Mouse (Mus musculus) CD4-positive helper T cell, adult 2 months (primary cell): ENCODE results near the gene Wfdc12.
"Not testable (repeated sequence)": the region's sequence is repeated elsewhere in the genome, so short reads cannot be mapped to it uniquely, and the experiment has no call there.

Experiments
- DNase-seq: peaks from one replicate; pipeline ENCODE4 v3.0.0-alpha.2; 2012; ENCODE audit warnings: low read depth, missing footprints, low spot score

Wfdc12 gene

DNA sequence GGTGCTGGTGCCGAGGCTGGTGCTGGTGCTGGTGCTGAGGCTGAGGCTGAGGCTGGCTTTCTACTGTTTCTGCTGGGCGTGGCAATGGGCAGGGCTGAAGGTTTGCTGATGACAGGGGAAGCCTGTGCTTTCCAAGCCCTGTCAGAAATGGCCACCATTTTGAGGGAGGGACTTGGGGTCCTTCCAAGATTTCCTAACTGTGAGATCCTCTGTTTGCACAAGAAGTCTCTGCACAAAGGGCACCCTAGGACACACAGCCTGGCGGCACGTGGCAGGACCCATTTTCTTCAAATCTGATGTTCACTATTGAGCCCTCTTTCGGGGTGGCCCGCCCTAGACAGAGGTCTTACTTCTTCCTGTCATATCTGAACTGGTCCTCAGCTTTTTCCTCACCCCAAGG, at the start of gene Wfdc12:
Gene Wfdc12 (minus strand): TSS at position 33 of the 400 bp plus-strand sequence.
- DNase-seq, result no peak

DNA sequence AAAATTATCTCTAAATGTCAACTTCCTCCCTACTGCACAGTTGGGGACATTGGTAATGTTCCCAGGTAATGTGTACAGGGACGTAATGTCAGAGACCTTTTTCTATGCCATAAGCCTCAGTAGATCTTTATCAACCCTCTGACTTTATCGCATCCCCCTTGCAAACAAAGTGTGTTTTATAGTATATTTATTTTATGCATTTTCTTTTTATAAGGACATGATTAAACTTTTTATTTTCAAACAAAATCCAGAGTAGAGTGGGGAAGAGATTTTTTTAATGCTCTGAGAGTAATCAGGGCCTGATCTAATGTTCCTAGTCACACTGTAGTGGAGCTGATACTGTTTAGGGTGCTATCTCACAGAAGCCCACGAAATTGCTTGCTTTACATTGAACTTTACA, 48.0 kb upstream of the Wfdc12 start, which contains the start of gene Svs2:
Gene Svs2 (minus strand): TSS at position 101 of the 400 bp plus-strand sequence.
- no peak for DNase-seq

DNA sequence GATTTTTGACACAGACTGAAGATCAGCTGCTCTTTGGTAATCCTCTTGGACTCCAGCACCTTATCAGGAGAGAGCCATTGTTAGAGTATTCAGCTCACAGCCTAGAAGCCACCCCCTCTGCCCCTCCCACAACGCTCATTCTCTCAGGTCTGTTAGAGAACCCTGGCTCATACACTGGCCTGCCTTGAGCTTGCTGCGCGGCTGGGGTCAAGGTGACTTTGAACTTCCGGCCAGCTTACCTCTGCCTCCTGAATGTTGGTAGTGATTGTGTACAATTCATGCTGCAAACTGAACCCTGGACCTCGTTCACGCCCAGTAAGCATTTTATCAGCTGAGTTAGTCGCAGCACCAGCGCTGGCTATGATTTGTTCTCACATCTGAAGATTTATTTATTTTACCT, 42.3 kb upstream of the Wfdc12 start:
- no peak for DNase-seq

DNA sequence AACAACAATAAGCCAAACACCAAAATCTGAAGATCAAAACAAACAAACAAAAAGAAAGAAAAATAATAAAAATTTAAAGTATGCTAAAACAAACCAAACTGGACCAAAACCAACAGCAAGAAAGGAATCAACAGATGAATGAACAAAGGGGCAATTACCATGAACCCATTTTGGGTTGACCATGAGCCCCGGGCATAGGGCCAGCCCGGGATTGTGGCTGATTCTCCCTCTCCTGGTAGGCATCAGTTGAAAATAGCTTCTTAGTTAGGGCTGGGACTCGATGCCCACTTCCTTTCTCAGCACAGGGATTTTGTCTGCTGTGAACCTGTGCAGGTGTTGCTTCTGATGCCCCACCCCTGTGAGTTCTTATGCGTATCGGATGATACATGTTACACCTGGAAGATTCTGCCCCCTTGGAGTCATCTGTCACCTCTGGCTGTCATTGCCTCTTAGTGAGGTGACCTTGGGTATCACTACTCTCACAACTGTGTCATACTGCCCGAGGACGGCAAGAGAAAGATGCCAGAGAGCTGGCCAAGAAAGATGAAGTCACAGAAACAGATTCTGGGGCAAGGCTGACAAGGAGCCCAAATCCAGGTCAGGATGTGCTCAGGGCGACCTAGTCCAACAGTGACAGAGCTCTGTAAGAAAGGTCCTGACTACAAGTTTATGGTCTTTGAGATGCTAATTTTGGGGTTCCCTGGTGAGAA, 38.1 kb upstream of the Wfdc12 start:
- no peak for DNase-seq

DNA sequence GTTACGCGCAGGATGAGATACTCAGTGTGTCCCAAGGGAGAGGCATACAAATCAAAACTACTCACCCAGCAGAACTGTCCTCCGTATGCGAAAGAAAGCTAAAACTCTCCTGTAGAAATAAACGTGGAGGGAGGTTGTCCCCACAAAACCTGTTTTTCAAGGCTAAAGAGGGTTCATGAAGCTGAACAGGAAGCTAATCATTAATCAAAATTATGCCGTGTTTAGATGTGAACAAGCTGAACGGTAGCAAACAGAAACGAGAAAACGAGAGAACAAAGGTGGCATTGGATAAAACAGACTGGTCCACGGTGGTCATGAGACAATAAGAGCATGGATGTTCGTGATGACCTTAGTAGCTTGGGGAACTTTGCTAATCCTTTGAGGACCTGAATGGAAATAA, 31.1 kb upstream of the Wfdc12 start, which contains the start of gene Wfdc15b:
Gene Wfdc15b (minus strand): TSS at position 139 of the 400 bp plus-strand sequence.
- no peak for DNase-seq

DNA sequence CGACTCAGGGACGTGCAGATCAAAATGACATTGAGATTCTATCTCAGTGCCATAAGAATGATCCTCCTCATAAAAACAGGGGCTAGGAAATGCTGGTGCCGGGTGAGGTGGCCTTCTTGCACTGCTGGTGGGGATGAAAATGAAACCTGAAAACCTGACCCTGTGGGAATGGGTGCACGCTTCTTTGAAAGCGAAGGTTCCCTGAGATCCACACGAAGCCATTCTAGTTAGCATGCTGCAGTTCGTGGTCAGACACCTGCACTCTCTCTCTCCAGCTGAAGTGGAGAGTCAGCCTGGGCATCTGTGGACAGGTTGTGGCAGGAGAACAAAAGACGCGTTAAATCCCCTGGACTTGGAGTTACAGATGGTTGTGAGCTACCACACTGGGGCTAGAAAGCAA, 28.9 kb upstream of the Wfdc12 start:
- DNase-seq, result no peak

DNA sequence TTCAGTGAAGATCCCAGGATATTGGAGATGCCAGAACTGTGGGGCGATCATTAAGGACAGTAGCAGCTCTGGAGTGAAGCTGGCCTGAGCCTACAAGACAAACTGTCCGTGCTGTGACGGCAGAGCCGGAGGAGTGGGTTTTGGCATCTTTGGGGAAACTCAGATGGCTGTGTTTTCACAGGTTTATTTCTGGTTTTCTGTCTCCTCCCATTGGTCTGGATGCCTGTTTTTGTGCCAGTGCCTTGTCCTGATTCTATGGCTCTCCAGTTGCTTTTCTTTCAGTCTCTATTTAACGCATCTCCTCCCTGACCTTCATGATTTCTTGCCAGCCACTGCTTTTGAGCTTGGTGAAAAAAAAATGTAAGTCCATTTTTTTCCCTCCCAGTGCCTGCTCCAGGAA, 22.3 kb upstream of the Wfdc12 start:
- no peak for DNase-seq

DNA sequence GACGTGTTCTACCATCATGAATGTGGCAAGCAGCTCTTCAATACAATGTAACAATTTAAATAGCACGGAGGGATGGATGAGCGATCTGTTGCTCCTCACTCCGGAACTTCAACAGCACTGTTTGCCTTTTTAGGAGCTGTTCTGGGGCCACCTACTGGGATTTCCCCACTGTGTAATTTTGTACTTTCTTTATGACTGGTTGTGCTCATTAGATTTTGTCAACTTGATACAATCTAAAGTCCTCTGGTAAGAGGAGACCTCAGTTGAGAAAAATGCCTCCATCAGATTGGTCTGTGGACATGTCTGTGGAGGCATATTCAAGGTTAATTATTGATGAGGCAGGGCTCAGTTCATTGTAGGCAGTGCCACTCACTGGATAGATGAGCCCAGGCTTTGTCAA, 20.5 kb upstream of the Wfdc12 start:
- DNase-seq, result peak; percentile 34

DNA sequence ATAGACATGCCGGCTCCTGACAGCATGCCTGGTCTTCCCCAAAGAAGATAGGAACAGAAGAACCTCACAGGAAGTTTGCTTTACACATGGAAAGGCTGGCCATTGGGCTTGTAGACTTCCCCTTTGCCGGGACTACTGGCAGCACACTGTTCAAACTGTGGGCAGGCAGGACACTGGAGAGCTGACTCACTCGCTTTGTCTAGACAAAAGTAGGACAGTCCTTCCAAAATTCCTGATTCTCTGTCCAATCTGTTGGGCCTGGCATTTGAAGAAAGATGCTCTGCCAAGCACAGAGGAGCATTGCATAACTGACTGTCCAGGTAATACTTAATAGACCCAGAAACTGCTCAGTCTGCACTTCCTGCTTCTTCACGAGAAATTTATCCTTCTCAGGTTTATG, 16.3 kb upstream of the Wfdc12 start:
- DNase-seq, result no peak

DNA sequence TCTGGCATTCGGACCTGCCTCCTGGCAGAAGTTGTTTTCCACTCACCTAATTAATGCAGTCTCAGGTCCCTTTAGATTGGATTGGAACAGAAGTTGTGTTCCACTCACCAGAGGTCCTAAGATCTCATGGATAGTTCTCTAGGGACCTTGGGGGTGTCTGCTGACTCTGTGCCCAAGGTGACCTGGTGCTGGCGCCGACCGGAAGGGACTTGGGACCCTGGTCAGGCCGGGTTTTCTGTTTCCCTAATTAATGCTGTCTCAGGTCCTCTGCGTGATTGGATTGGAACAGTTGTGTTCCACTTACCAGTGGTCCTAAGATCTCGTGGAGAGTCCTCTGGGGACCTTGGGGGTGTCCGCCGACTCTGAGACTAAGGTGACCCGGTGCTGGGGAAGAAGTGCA, 15.6 kb upstream of the Wfdc12 start:
- DNase-seq, result not testable (repeated sequence)

DNA sequence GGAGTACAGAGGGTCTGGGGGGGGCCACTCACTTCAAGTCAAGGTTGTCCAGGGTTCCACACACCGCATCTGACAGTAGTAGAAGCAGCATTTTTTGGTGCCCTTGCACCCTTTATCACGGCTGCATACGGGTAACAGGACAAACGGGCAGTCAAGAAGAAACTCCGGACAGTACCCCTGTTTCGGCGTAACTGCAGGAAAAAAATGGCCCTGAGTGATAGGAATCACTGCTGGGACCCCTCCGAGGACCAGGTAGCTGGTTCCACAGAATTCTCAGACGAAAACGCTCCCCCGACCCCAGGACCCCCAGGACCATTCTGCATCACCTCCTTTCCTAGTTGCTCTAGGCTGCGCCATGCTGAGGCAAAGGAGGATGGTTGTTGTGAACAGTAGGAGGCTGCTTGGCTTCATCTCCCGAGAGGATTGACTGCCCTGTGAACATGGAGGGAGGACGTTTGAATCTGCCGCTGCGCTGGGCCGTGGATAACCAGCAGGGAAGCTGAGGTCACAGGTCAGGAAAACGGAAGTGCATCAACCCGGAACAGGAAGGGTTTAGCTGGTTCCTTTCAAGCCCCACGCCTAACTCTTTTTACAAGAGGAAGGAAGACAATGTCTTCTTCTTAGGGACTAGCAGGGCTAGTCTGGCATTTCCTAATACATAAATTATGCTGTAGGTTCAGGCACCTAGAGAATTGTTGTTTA, 9.4 kb upstream of the Wfdc12 start, which contains the start of gene Wfdc15a:
Gene Wfdc15a (minus strand): TSS at position 505 of the 702 bp plus-strand sequence.
- DNase-seq, result no peak

DNA sequence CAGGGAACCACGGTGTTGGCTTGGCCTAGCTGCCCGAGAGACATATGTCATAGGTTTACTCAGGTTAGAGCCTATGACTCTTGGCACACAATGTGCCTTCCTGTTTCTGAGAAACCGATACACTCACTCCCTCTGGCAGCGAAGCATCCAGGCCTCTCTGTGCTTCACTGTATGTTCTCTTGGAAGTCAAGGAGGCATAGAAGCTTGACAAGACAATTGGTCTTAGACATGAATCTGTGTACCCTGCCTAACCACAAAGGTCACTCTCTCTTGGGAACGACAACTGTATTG, 6.2 kb upstream of the Wfdc12 start:
- no peak for DNase-seq

DNA sequence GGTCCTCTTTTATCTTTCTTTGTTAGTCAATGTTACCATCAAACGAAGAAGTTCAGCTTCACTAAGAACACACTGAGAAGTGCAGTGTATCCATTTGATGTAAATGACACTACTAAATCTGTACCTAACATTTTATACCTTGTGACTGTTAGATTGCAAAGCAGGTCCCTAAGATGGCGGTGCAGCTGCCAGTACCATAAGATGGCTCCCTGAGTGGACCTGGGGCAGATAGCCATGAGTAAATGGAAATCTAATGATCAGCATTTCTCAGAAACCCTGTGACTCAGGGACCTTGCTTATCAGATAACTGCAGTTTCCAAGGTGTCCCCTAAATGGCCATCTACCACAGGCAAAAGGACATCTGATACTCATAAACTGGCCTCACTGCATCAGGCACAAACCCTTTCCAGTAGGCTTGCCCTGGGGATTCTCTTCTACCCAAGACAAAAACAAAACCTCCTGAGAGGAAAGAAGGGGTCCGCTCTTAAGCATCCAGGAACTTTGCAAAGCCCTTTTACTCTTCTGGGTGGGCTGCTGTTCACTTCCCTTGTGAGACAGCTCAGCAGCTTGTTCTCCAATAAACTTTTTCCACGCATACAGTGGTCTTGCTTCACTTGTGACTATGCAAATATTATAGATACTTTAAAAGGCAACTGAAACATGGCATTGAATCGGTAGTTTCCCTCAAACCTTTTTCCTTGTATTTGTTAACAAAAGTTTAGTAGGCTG, 5.7 kb upstream of the Wfdc12 start:
- DNase-seq, result no peak

DNA sequence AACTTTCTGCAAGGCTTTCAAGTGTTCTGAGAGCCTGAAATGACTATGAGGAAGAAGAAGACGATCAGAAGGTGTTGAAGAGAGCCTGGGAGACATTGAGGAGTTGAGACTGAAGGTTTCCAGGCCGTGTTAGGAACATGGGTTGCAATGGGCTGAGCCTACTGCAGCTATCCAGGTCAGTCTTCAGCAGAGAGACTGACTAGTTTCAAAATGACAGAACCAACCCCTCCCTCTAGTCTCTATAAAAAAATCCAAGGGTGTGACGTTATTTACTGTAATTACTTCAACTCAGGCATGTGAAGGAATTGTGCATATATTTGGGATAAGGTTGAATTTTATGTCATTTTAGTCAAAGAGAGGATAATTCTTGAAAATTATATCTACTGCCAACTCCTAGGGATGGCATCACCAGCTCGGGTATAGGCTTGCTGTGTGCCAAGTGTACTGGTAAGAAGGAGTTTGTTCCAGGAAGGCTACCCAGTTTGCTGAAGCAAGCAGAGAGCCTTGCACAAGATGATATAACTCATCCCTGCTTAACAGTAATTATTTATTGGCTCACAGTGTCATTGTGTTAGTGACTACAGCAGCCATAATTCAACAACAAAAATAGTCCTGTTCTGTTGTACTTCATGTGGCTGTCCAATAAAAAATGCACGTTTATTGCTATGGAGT, 4.7 kb upstream of the Wfdc12 start:
- DNase-seq, result no peak

DNA sequence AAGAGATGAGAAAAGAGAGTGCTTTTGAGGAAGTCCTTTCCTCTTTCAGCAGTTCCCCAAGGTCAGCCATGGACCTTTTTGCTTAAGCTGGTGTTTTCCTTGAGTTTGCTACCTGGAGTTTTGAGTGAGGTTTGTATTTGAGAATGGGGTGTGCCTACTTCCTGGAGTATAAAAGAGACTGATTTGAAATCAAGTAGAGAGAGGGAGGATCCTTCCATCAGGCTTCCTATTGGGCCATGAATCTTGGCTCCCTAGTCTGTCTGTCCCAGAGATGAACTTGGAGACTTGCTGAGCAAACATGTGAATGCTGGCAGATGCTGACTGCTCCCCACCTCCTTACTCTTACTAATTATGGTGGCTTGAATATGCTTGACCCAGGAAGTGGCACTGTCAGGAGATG, 1.9 kb upstream of the Wfdc12 start:
- no peak for DNase-seq

DNA sequence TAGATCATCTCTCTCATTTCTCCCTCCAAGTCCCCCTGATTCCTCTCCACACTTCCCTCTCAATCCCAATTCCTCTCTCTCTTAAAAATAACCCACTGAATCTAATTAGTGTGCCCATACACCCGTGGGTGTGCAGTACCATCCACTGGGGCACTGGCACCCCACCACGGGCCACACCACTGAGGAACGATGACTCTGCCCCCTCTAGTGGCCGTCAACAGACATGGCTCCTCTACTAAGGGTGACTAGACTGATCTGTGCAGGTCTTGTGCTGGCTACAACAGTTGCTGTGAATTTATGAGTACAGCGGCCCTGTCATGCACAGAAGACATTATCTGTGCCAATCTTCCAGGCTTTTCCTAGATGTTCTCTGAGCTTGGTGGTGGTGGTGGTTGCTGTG, 1.7 kb downstream of the Wfdc12 start:
- peak; percentile 30 for DNase-seq

DNA sequence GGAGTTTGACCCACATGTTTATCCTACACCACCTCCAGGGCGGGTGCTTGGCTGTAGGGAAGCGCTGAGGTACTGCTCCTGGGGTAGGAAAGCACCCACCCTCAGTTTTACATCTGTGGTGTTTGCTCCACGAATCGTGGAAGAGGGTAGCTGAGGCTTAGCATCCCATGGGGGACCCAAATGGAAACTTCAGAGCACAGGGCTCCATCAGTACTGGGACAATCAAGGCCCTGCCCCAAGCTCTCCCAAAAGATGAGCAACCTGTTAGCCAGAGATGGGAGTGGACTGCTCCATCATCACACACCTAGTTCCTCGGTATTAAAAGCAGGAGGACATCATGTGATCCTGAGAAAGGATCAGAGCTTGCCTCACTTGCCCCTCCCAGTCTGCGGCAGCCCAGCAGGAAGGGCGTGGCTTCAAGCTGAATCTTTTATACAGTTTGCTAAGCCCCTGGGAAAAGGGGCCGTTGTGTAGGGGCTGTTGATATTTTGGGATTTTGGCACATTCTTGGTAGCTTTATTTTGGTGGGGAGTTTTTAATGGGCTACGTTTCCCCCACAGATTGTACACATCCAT, 6.2 kb downstream of the Wfdc12 start:
- peak; percentile 27 for DNase-seq

DNA sequence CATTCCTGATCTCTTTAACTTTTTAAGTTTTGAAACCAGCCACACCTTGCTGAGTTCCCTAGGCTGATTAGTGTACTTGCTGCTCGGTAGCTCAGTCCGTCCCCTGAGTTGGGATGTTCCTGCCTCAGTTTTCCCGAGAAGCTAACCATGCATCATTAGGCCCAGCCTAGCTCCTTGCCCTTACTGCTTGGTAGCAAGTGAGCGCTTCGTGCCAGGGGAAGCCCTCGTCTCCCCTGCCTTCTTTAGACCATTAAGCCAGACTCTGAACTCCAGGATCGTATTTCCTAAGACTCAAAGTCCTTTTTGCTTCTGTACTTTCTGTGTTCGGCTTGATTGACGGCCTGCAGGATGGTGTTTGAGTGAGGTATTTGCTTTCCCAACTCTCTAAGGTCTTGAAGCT, 7.1 kb downstream of the Wfdc12 start:
- no peak for DNase-seq

DNA sequence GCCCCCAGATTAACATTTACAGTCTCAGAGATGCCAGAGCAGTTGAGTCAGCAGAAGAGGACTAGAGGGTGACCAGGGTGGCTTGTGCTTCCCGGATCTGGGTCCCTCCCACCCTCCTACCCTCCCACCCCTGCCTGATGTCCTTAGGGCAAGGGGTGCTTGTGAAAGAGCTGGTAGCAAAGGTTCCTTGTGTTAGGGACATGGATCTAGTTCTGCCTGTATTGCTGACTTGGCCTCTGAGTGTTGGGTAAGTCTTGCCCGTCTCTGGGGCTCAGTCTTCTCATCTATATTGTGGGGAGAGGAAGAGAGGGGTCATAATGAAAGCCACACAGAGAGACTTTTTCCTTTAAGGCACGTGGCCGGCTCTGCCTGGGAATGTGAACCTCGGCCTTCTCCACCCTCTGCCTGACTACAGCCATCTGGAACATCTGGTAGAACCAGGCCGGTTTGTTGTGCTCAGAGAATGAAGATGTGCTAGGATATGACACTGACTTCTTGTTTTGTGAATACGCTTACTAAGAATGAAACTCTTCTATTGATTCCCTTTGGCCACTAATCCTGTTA, 7.6 kb downstream of the Wfdc12 start, which contains the start of gene Wfdc5:
Gene Wfdc5 (minus strand): TSS at position 51 of the 564 bp plus-strand sequence.
- no peak for DNase-seq

DNA sequence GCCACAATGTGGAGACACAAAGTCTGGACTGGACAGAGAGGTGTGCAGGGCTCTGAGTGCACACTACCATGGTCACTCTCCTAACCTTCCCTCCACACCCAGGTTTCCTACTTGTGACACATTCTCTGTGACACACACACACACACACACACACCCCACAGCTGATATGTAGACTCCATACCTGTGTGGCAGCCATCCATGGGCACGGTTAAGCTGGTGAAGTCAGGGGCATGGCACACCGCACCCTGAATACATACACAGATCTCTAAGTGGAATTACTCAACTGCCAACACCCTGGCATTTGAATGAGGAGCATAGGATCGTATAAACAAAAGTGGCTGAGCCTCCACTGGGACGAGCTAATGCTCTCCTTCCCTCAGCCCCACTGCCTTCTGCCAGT, 9.6 kb downstream of the Wfdc12 start:
- no peak for DNase-seq

DNA sequence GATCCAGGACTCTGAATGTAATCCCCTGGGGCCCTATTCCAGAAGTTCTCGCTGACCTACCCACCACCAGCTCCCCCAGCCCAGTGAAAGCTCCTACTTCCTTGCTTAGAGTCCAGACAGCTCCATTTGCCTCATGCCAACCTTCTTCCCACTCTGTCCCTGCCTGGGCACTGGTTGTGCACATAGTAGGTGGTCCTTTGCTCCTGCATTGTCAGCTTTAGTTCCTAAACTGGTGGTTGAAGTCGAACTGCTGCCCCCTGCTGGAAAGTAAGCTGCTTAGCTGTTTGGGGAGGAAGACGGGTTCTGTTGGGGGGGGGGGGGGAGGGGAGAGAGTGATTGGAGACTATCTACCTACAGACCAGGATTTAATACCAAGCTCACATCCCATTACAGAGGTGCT, 10.3 kb downstream of the Wfdc12 start:
- peak; percentile 61 for DNase-seq
